In the genomic region with DNA sequence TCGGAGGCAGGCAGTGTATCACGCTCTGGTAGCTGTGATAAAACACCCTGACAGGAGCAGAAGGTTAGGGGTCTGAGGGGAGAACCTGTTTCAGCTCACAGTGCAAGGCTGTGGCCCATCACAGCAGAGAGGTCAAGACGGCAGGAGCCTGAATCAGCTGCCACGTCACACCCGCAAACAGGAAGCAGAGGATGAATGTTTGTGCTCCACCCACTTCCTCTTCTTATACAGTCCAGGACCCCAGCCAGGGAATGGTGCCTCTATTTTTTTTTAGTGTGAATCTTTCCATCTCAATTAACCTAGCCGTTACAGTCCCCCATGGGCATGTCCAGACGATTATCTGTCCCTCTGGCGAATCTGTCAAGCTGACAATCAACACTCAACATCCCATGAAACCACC, we compare ENCODE assay signal across 31 mouse cellular contexts.
DNase-seq lines count a peak whose midpoint lies in the region; ATAC-seq and TF ChIP-seq lines count a peak whose summit lies in the region.
"Had no signal": no experiment of that assay in that cellular context is flagged by ENCODE, and none has a peak within 500 bp of the region (broad histone marks: within the 10 kb centered on the region; RNA-seq: fewer than 3 reads in every experiment).

No protein-coding gene starts in this region.

- ATAC-seq in lung, embryonic 14.5 days (ENCODE audit: insufficient read depth) = no peak
- ATAC-seq: forebrain, embryonic 16.5 days; hindbrain, embryonic 16.5 days; intestine, embryonic 15.5 days; midbrain, embryonic 16.5 days had no signal

- H3K36me3 ChIP-seq in lung, embryonic 14.5 days (ENCODE audit: insufficient read depth) = no peaks in the 10 kb centered on the region
- H3K36me3 ChIP-seq in MEL (ENCODE audit: control insufficient read depth in 1 of 2, insufficient read depth in 2 of 2, low read length in 2 of 2) = peaks cover 0 to 2% of the 10 kb centered on the region in 2 experiments; a peak in 1 of 4 replicates
- H3K36me3 ChIP-seq: embryonic facial prominence, embryonic 13.5 days; forebrain, embryonic 10.5 days; heart, embryonic 10.5 days; heart, embryonic 15.5 days; intestine, embryonic 15.5 days; limb, embryonic 12.5 days; liver, embryonic 15.5 days had no signal

- H3K9ac ChIP-seq in lung, embryonic 14.5 days = no peak overlapping the region
- H3K9ac ChIP-seq in MEL (ENCODE audit: control insufficient read depth, low read depth, low read length, poor library complexity, severe bottlenecking) = peak overlapping the region; percentile 5; the same call in 1 of the 2 replicates
- H3K9ac ChIP-seq: embryonic facial prominence, embryonic 13.5 days; heart, embryonic 15.5 days; intestine, embryonic 15.5 days; limb, embryonic 12.5 days; liver, embryonic 15.5 days had no signal

- no peak overlapping the region for H3K4me2 ChIP-seq in lung, embryonic 14.5 days
- H3K4me2 ChIP-seq: embryonic facial prominence, embryonic 13.5 days; heart, embryonic 15.5 days; intestine, embryonic 15.5 days; limb, embryonic 12.5 days; liver, embryonic 15.5 days; midbrain, embryonic 11.5 days had no signal

- no peak overlapping the region for H3K4me3 ChIP-seq in lung, embryonic 14.5 days (ENCODE audit: low read depth, low read length)
- H3K4me3 ChIP-seq in MEL (ENCODE audit: control insufficient read depth in 1 of 2, insufficient read depth in 1 of 2, low read depth in 2 of 2, low read length in 2 of 2) = peak overlapping the region; percentile 24 to 40; a peak in 3 of 4 replicates
- H3K4me3 ChIP-seq: embryonic facial prominence, embryonic 13.5 days; forebrain, embryonic 10.5 days; heart, embryonic 10.5 days; heart, embryonic 15.5 days; intestine, embryonic 15.5 days; limb, embryonic 12.5 days; liver, embryonic 15.5 days had no signal

- no peaks in the 10 kb centered on the region for H3K79me2 ChIP-seq in MEL (ENCODE audit: control insufficient read depth, insufficient read depth, low read length, poor library complexity)

- H3K27ac ChIP-seq in lung, embryonic 14.5 days (ENCODE audit: low read depth) = no peak overlapping the region
- no peak overlapping the region for H3K27ac ChIP-seq in MEL (ENCODE audit: control insufficient read depth, low read depth, low read length)
- H3K27ac ChIP-seq: embryonic facial prominence, embryonic 13.5 days; forebrain, embryonic 10.5 days; heart, embryonic 10.5 days; heart, embryonic 15.5 days; intestine, embryonic 15.5 days; limb, embryonic 12.5 days; liver, embryonic 15.5 days; macrophage had no signal

- no peaks in the 10 kb centered on the region for H3K9me3 ChIP-seq in lung, embryonic 14.5 days (ENCODE audit: low read depth, low read length)
- H3K9me3 ChIP-seq in MEL (replicated peaks; ENCODE audit: insufficient read depth, low read length) = no peaks in the 10 kb centered on the region
- H3K9me3 ChIP-seq: embryonic facial prominence, embryonic 13.5 days; forebrain, embryonic 10.5 days; heart, embryonic 10.5 days; heart, embryonic 15.5 days; intestine, embryonic 15.5 days; limb, embryonic 12.5 days; liver, embryonic 15.5 days had no signal

- WGBS in lung, embryonic 14.5 days = 62% methylated on average over 8 of the region's 8 CpGs

- H3K27me3 ChIP-seq in lung, embryonic 14.5 days (ENCODE audit: insufficient read depth, low read length) = no peaks in the 10 kb centered on the region
- no peaks in the 10 kb centered on the region for H3K27me3 ChIP-seq in MEL (ENCODE audit: control insufficient read depth in 1 of 2, insufficient read depth in 2 of 2, low read length in 2 of 2)
- H3K27me3 ChIP-seq: embryonic facial prominence, embryonic 13.5 days; heart, embryonic 15.5 days; intestine, embryonic 15.5 days; limb, embryonic 12.5 days; liver, embryonic 15.5 days had no signal

- no peaks in the 10 kb centered on the region for H3K4me1 ChIP-seq in lung, embryonic 14.5 days (ENCODE audit: insufficient read depth)
- H3K4me1 ChIP-seq in MEL (ENCODE audit: control insufficient read depth in 1 of 2, insufficient read depth in 2 of 2, low read length in 2 of 2) = peaks cover 0 to 6% of the 10 kb centered on the region in 2 experiments; a peak in 2 of 4 replicates
- H3K4me1 ChIP-seq: forebrain, embryonic 10.5 days; intestine, embryonic 15.5 days; liver, embryonic 15.5 days had no signal

- TF ChIP-seq EP300 in MEL (IDR thresholded peaks at IDR 0.05; ENCODE audit: low read depth in 1 of 2, low read length in 2 of 2) = 0 out of 4 replicates have a peak, but pooled peaks have one; percentile 5 to 21

- TF ChIP-seq POLR2A in MEL (IDR thresholded peaks at IDR 0.05; ENCODE audit: control insufficient read depth in 1 of 2, insufficient read depth in 1 of 2, low read depth in 1 of 2, low read length in 2 of 2, poor library complexity in 1 of 2) = no peak

- TF ChIP-seq CTCF in lung, embryonic 14.5 days (IDR thresholded peaks at IDR 0.05; ENCODE audit: low read depth) = no peak
- no peak for TF ChIP-seq CTCF in MEL (IDR thresholded peaks at IDR 0.05 in 2 of 3, conservative IDR thresholded peaks at IDR 0.05 in 1 of 3; ENCODE audit: control insufficient read depth in 1 of 3, insufficient read depth in 1 of 3, low read depth in 2 of 3, low read length in 3 of 3, poor library complexity in 1 of 3, severe bottlenecking in 1 of 3)

- no peak for TF ChIP-seq RAD21 in MEL (IDR thresholded peaks at IDR 0.05; ENCODE audit: low read depth, low read length)

- peak; percentile 30 for DNase-seq in lung, embryonic 14.5 days
- no peak for DNase-seq in lung, postnatal 36 days
- peak; percentile 60 for DNase-seq in MEL (ENCODE audit: low read depth, low spot score)
- DNase-seq in induced T-regulatory cell, adult 2 months (ENCODE audit: low read depth) = peak; percentile 64
- no peak for DNase-seq in urinary bladder, postnatal 10 days (ENCODE audit: low spot score)
- no peak for DNase-seq in thymus, postnatal 4 days
- no peak for DNase-seq in gastrocnemius, adult 18-20 months (ENCODE audit: low spot score)
- DNase-seq: adrenal gland, postnatal 10 days; cerebellum, adult 11 months; cerebellum, adult 9-10 months; cerebellum, postnatal 36 days; embryo, embryonic 11 days; gastrocnemius, postnatal 10 days; kidney, adult 2 months; kidney, postnatal 10 days; layer of hippocampus, adult 9-11 months; right cerebral cortex, postnatal 25 days; spleen, adult 18-20 months; thymus, postnatal 25 days had no signal

TF ChIP-seq in MEL, 35 proteins besides CTCF, POLR2A, EP300 and RAD21:
- TF ChIP-seq MAFK (IDR thresholded peaks at IDR 0.05; ENCODE audit: borderline replicate concordance, low read depth, low read length) (no peak), ZC3H11A (IDR thresholded peaks at IDR 0.05; ENCODE audit: low read depth, low read length) (no peak), ELF1 (IDR thresholded peaks at IDR 0.05; ENCODE audit: low read depth, low read length) (peak; percentile 59; the same call in 1 of the 2 replicates), TBP (IDR thresholded peaks at IDR 0.05; ENCODE audit: low read depth, low read length) (no peak), USF2 (IDR thresholded peaks at IDR 0.05; ENCODE audit: borderline replicate concordance in 1 of 2, insufficient read depth in 1 of 2, low read depth in 1 of 2, low read length in 2 of 2) (no peak), ZNF384 (IDR thresholded peaks at IDR 0.05; ENCODE audit: low read depth, low read length) (peak; percentile 68), KAT2A (conservative IDR thresholded peaks at IDR 0.05; ENCODE audit: low read depth, low read length) (no peak), POLR2AphosphoS2 (IDR thresholded peaks at IDR 0.05; ENCODE audit: low read length) (no peak), MEF2A (IDR thresholded peaks at IDR 0.05; ENCODE audit: extremely low read depth, insufficient replicate concordance, low read depth, low read length, poor library complexity, severe bottlenecking) (no peak), ZKSCAN1 (IDR thresholded peaks at IDR 0.05; ENCODE audit: low read depth, low read length) (no peak), SMC3 (IDR thresholded peaks at IDR 0.05; ENCODE audit: low read depth, low read length) (no peak), JUND (IDR thresholded peaks at IDR 0.05; ENCODE audit: low read depth, low read length) (no peak)

Comparison
In these comparisons a context has a peak if more than half of its experiments do, and no peak if none do; other contexts are left out.
1. DNase-seq: peak in lung, embryonic 14.5 days (single experiment), MEL (single experiment) and induced T-regulatory cell, adult 2 months (single experiment); none in lung, postnatal 36 days (single experiment), urinary bladder, postnatal 10 days (single experiment), thymus, postnatal 4 days (single experiment) and gastrocnemius, adult 18-20 months (single experiment).